Mouse (Mus musculus): ENCODE measurements around the gene Rcsd1. TPM values are rescaled to one million over a fixed set of nuclear protein-coding genes. Genes with fewer than 3 reads are reported as not detected.

The Rcsd1 gene
- total and polyA plus RNA-seq, 3 experiments, result 22.7 to 81.1 (median 35.7) TPM

GRCm38 (mm10) chr1:165641786-165642771 lies 67.5 kb downstream of the Rcsd1 start (continued):
- TF ChIP-seq USF2 (conservative IDR thresholded peaks at IDR 0.05; ENCODE audit: low read depth, low read length), result no peak

- Histone ChIP-seq H3K36me3 (replicated peaks in 1 of 2; ENCODE audit: control insufficient read depth in 1 of 2, insufficient read depth in 1 of 2, low read length in 1 of 2) (no peaks in the 10 kb centered on the region), H3K4me1 (ENCODE audit: control insufficient read depth in 1 of 2, insufficient read depth in 2 of 2) (peaks cover 0 to 3% of the 10 kb centered on the region in 2 experiments; a peak in 1 of 4 replicates), H3K27ac (ENCODE audit: insufficient read depth, low read depth) (no peak overlapping the region), H3K27me3 (replicated peaks) (no peaks in the 10 kb centered on the region), H3K4me3 (replicated peaks in 1 of 3; ENCODE audit: low read depth in 2 of 3, low read length in 2 of 3, poor library complexity in 1 of 3) (peak overlapping the region; percentile 65 to 96 (median 69)), H3K9me3 (replicated peaks; ENCODE audit: low read length) (no peaks in the 10 kb centered on the region), H3K9ac (ENCODE audit: insufficient read depth, low read depth) (peak overlapping the region; percentile 40; the same call in 1 of the 2 replicates), H3K4me2 (ENCODE audit: insufficient read depth, low read depth, poor library complexity, severe bottlenecking) (peak overlapping the region; percentile 67; the same call in 1 of the 2 replicates), H3K79me2 (replicated peaks; ENCODE audit: control insufficient read depth, extremely low read depth, insufficient read depth, poor library complexity, severe bottlenecking) (no peaks in the 10 kb centered on the region)
- in situ Hi-C loops (cut with MboI; ENCODE audit: low pct_ligation_motif_present, low pct_unique_long_range_greater_than_20kb, low sequenced_read_pairs), result loop anchor here (25.0 kb wide), 1 partner anchor 346 kb away; no protein-coding TSS in a partner anchor
- DNase-seq (ENCODE audit: extremely low read depth), result peak; percentile 82
- dilution Hi-C loops (cut with MboI; ENCODE audit: extremely low pct_ligation_motif_present, extremely low pct_unique_long_range_greater_than_20kb, low sequenced_read_pairs), result no loop called here
- no peak for TF ChIP-seq PAX5 (IDR thresholded peaks at IDR 0.05; ENCODE audit: low read length)
- TF ChIP-seq SIN3A (IDR thresholded peaks at IDR 0.05; ENCODE audit: low read length), result no peak
- peak; percentile 81; the same call in 1 of the 2 replicates for TF ChIP-seq E2F4 (IDR thresholded peaks at IDR 0.05; ENCODE audit: insufficient replicate concordance, low read depth, low read length)
- no peak for TF ChIP-seq MEF2A (IDR thresholded peaks at IDR 0.05; ENCODE audit: borderline replicate concordance, low read depth, low read length)
- TF ChIP-seq ZMIZ1 (IDR thresholded peaks at IDR 0.05; ENCODE audit: low read depth, low read length), result no peak
- TF ChIP-seq HCFC1 (IDR thresholded peaks at IDR 0.05; ENCODE audit: low read depth, low read length), result no peak
- TF ChIP-seq CHD2 (IDR thresholded peaks at IDR 0.05; ENCODE audit: low read length), result no peak
- TF ChIP-seq MAFK (IDR thresholded peaks at IDR 0.05; ENCODE audit: insufficient replicate concordance, low read length), result peak; percentile 94
- TF ChIP-seq GABPA (IDR thresholded peaks at IDR 0.05; ENCODE audit: insufficient replicate concordance, low read depth, low read length), result no peak
- 0 out of 2 replicates have a peak, but pooled peaks have one; percentile 16 for TF ChIP-seq JUND (conservative IDR thresholded peaks at IDR 0.05; ENCODE audit: low read depth, low read length)
- no peak for TF ChIP-seq MYC (IDR thresholded peaks at IDR 0.05; ENCODE audit: low read depth, low read length)
- no peak for TF ChIP-seq NELFE (IDR thresholded peaks at IDR 0.05; ENCODE audit: low read depth, low read length)
- TF ChIP-seq USF1 (IDR thresholded peaks at IDR 0.05; ENCODE audit: low read depth, low read length), result no peak
- TF ChIP-seq CTCF (conservative IDR thresholded peaks at IDR 0.05 in 1 of 2, IDR thresholded peaks at IDR 0.05 in 1 of 2; ENCODE audit: low read depth in 2 of 2, low read length in 2 of 2), result peak; percentile 44 to 81
- TF ChIP-seq TCF12 (IDR thresholded peaks at IDR 0.05; ENCODE audit: low read depth, low read length), result no peak
- TF ChIP-seq ZKSCAN1 (IDR thresholded peaks at IDR 0.05; ENCODE audit: borderline replicate concordance, low read depth, low read length), result no peak
- TF ChIP-seq MXI1 (IDR thresholded peaks at IDR 0.05; ENCODE audit: low read depth, low read length), result no peak
- peak; percentile 49; the same call in 1 of the 2 replicates for TF ChIP-seq IRF4 (IDR thresholded peaks at IDR 0.05; ENCODE audit: low read depth, low read length)
- TF ChIP-seq ZC3H11A (IDR thresholded peaks at IDR 0.05; ENCODE audit: low read depth, low read length), result no peak
- TF ChIP-seq EP300 (IDR thresholded peaks at IDR 0.05; ENCODE audit: low read length), result no peak
- TF ChIP-seq RCOR1 (conservative IDR thresholded peaks at IDR 0.05; ENCODE audit: low read depth, low read length), result no peak
- peak; percentile 96 for TF ChIP-seq ELF1 (IDR thresholded peaks at IDR 0.05; ENCODE audit: low read depth, low read length)
- no peak for TF ChIP-seq BHLHE40 (IDR thresholded peaks at IDR 0.05; ENCODE audit: low read depth, low read length)
- peak; percentile 100 for TF ChIP-seq TBP (conservative IDR thresholded peaks at IDR 0.05; ENCODE audit: low read depth, low read length)
- TF ChIP-seq SMC3 (IDR thresholded peaks at IDR 0.05; ENCODE audit: low read depth, low read length), result 0 out of 2 replicates have a peak, but pooled peaks have one; percentile 18
- no peak for TF ChIP-seq ZNF384 (IDR thresholded peaks at IDR 0.05; ENCODE audit: low read depth, low read length)
- TF ChIP-seq NRF1 (IDR thresholded peaks at IDR 0.05; ENCODE audit: low read depth, low read length), result no peak
- no peak for TF ChIP-seq POLR2A (IDR thresholded peaks at IDR 0.05; ENCODE audit: low read depth, low read length)
- no peak for TF ChIP-seq MAX (IDR thresholded peaks at IDR 0.05; ENCODE audit: low read length)
- TF ChIP-seq JUN (IDR thresholded peaks at IDR 0.05; ENCODE audit: insufficient read depth, low read depth, low read length), result no peak
- no peak for TF ChIP-seq ETS1 (conservative IDR thresholded peaks at IDR 0.05; ENCODE audit: low read depth, low read length)
- no peak; the same call in 1 of the 2 replicates for TF ChIP-seq RAD21 (IDR thresholded peaks at IDR 0.05; ENCODE audit: low read depth, low read length)
- no peak for TF ChIP-seq USF2 (conservative IDR thresholded peaks at IDR 0.05; ENCODE audit: low read depth, low read length)
- no peak for TF ChIP-seq POLR2AphosphoS2 (IDR thresholded peaks at IDR 0.05; ENCODE audit: low read depth, low read length)
- TF ChIP-seq MAZ (IDR thresholded peaks at IDR 0.05; ENCODE audit: low read depth, low read length), result no peak
Measured at GRCm38 (mm10) chr1:165641271-165641771, 68.2 kb downstream of the Rcsd1 start.
